Mouse (Mus musculus) left cerebral cortex, adult 2 months (tissue): ENCODE data around the gene Mettl25. TPM values are rescaled to one million over a fixed set of nuclear protein-coding genes. Genes with fewer than 3 reads are reported as not detected.

ENCODE experiments used
- DNase-seq, 2 experiments: peaks; one replicate each; pipeline ENCODE4 v3.0.0; 2021 to 2022; ENCODE audit warnings: low spot score in 2 of 2, mixed read lengths in 1 of 2; ENCODE audit errors: extremely low spot score in 1 of 2
- H3K27ac ChIP-seq: fragments of 200-600 bp; 2 replicates; pipeline ENCODE4 v1.8.1; 2022
- H3K4me3 ChIP-seq: fragments of 200-600 bp; 2 replicates; pipeline ENCODE4 v1.8.1; 2022
- CTCF ChIP-seq: fragments of 200-600 bp; IDR thresholded peaks from 2 replicates; pipeline ENCODE4 v1.8.1; 2022; ENCODE audit warnings: antibody characterized with exemption, mild to moderate bottlenecking, moderate library complexity
- intact Hi-C: fragments of 180-260 bp; cut with DNase I; formaldehyde crosslinking; loops from one replicate; pipeline ENCODE4 v1.15.1; 2025
- total RNA-seq, 2 experiments: library from RNA; stranded (reverse); gene quantifications; 2 replicates each; pipeline ENCODE4 v1.2.3; 2021

The Mettl25 gene
- total RNA-seq, 2 experiments from 2014 or later, result 8.4 to 9.6 TPM

- DNase-seq, result no peak
- intact Hi-C loops, result no loop called here
- no peak for TF ChIP-seq CTCF
- no peak overlapping the region for H3K27ac ChIP-seq
- H3K4me3 ChIP-seq, result no peak overlapping the region
These were observed 43.8 kb downstream of the Mettl25 start for GRCm38 (mm10) chr10:105797250-105797924.

GRCm38 (mm10) chr10:105793776-105794552 is 47.2 kb downstream of the Mettl25 start:
- no peak overlapping the region for H3K4me3 ChIP-seq
- TF ChIP-seq CTCF, result no peak
- no peak for DNase-seq
- H3K27ac ChIP-seq, result no peak overlapping the region
- intact Hi-C loops, result no loop called here

DNA sequence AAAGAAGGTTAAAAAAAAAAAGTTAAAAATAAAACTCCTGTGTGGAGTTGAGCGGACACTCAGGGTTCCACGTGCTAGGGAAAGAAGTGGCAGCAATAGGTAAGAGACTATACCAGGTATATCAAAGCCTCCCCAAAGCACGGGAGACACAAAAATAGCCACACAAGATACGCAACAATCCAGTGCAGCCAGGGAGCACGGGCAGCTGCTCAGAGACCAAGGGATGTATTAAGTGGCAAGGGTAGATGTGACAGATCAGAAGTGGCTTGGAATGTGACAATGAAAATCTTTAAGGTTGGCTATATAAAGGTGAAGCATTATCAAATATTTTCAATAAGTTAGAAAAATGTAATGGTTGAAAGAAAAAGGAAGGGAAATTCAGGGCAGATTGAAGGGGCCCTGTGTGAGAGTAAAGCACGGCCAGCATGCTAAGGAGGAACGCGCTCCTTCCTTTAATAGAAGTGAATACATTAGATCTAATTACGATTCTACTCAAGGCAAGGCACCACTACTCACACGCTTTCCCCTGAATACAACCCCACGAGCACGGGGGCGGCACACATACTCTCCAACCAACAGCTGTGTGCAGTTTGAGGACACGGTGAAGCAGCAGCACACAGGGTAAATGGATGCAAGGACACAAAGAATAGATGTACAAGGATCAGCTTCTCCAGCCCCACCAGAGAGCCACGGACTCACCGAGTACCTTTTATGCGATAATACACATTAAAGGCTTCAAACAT is 52.3 kb downstream of the Mettl25 start:
- no peak overlapping the region for H3K4me3 ChIP-seq
- peak overlapping the region; percentile 29; the same call in 1 of the 2 replicates for H3K27ac ChIP-seq
- intact Hi-C loops, result no loop called here
- no peak for TF ChIP-seq CTCF
- peak; percentile 47 to 55 for DNase-seq

- Histone ChIP-seq H3K27ac (no peak overlapping the region), H3K4me3 (no peak overlapping the region)
- DNase-seq, result no peak
- intact Hi-C loops, result no loop called here
- TF ChIP-seq CTCF, result no peak
These were observed 57.4 kb downstream of the Mettl25 start for GRCm38 (mm10) chr10:105783766-105784165.

- intact Hi-C loops, result loop anchor here (2.0 kb wide), 1 partner anchor 1990 kb away; no protein-coding TSS in a partner anchor
- peak; percentile 89 for TF ChIP-seq CTCF
These were observed 66.8 kb downstream of the Mettl25 start for GRCm38 (mm10) chr10:105774382-105774781.

GRCm38 (mm10) chr10:105772821-105773302 is 68.3 kb downstream of the Mettl25 start:
- no peak for DNase-seq
- intact Hi-C loops, result no loop called here
- H3K27ac ChIP-seq, result no peak overlapping the region
- no peak overlapping the region for H3K4me3 ChIP-seq
- TF ChIP-seq CTCF, result no peak

More at GRCm38 (mm10) chr10:105774382-105774781, 66.8 kb downstream of the Mettl25 start:
- Histone ChIP-seq H3K27ac (no peak overlapping the region), H3K4me3 (no peak overlapping the region)
- DNase-seq, result peak; percentile 74 to 75

DNA sequence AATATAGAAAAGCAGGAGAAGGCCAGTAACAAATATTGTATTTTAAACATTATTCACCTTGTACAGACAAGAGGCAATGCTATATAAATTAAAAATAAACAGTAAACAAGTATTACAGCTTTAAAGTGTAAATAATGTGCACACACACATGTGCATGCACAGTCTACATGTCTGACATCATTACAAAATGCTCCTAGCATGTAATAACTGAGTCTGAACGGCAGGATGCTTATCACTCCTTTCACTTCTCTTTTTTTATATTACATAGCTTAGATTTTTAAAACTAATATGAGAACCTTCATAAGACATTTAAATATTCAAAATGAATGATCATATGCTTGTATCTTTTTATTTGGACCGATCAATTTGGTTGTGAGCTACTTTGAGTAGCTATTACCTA is 77.2 kb downstream of the Mettl25 start:
- intact Hi-C loops, result loop anchor here (10.0 kb wide), 1 partner anchor 1779 kb away; no protein-coding TSS in a partner anchor
- no peak for TF ChIP-seq CTCF
- no peak for DNase-seq
- Histone ChIP-seq H3K27ac (no peak overlapping the region), H3K4me3 (no peak overlapping the region)

- intact Hi-C loops, result loop anchor here (10.0 kb wide), 1 partner anchor 1776 kb away; no protein-coding TSS in a partner anchor
These were observed 80.7 kb downstream of the Mettl25 start for GRCm38 (mm10) chr10:105760460-105760859.

DNA sequence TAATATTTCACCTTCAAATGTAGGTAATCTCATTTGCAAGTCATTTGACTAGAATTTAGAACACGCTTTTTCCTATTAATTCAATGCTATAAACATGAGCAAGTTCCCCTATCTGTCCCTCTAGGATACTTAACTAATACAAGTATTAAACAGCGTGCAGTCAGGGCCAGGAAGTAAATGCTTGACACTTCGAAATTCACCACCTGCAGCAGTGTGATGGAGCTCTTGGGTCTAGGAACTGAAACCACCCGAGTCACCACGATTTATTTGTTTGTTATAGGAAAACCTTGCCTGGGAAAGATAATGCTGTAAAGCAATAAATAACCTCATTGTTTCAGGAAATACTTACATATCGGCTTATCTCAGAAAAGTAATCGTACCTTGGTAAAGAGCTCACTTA is 81.1 kb downstream of the Mettl25 start:
- TF ChIP-seq CTCF, result no peak
- Histone ChIP-seq H3K4me3 (no peak overlapping the region), H3K27ac (no peak overlapping the region)
- DNase-seq, result no peak
- intact Hi-C loops, result loop anchor here (10.0 kb wide), 1 partner anchor 1775 kb away; no protein-coding TSS in a partner anchor

More at GRCm38 (mm10) chr10:105760460-105760859, 80.7 kb downstream of the Mettl25 start:
- H3K27ac ChIP-seq, result no peak overlapping the region
- no peak for TF ChIP-seq CTCF
- DNase-seq, result no peak
- H3K4me3 ChIP-seq, result no peak overlapping the region

- intact Hi-C loops, result no loop called here
- no peak for TF ChIP-seq CTCF
- Histone ChIP-seq H3K27ac (no peak overlapping the region), H3K4me3 (no peak overlapping the region)
- no peak for DNase-seq
These were observed 87.2 kb downstream of the Mettl25 start for GRCm38 (mm10) chr10:105753831-105754605.

DNA sequence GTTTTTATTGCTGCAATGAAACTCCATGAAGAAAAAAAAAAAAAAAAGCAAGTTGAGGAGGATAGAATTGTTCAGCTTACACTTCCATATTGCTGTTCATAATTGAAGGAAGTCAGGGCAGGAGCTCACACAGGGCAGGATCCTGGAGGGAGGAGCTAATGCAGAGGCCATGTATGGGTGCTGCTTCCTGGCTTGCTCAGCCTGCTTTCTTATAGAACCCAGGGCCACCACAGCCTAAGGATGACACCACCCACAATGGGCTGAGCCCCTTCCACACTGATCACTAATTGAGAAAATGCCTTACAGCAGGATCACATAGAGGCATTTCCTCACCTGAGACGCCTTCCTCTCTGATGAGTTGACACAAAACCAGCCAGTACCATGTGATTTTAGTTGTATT is 95.2 kb downstream of the Mettl25 start:
- TF ChIP-seq CTCF, result no peak
- intact Hi-C loops, result no loop called here
- Histone ChIP-seq H3K4me3 (no peak overlapping the region), H3K27ac (no peak overlapping the region)
- DNase-seq, result no peak
